Mouse (Mus musculus) T-helper 2 cell (primary cell): ENCODE measurements around the gene Islr.

Source experiments
- in situ Hi-C: fragments of 300-600 bp; cut with MboI, MseI; formaldehyde crosslinking; loops from one replicate; pipeline ENCODE4 v1.15.1; 2025; ENCODE audit warnings: high pct_unique_total_duplicates

The Islr gene

GRCm38 (mm10) chr9:58113279-58113884, 90.7 kb downstream of the Islr start:
- in situ Hi-C loops: loop anchor here (10.0 kb wide), 1 partner anchor 249 kb away; no protein-coding TSS in a partner anchor

- in situ Hi-C loops: loop anchor here (10.0 kb wide), 1 partner anchor 248 kb away; no protein-coding TSS in a partner anchor
These were observed 91.2 kb downstream of the Islr start for GRCm38 (mm10) chr9:58112866-58113278.

DNA sequence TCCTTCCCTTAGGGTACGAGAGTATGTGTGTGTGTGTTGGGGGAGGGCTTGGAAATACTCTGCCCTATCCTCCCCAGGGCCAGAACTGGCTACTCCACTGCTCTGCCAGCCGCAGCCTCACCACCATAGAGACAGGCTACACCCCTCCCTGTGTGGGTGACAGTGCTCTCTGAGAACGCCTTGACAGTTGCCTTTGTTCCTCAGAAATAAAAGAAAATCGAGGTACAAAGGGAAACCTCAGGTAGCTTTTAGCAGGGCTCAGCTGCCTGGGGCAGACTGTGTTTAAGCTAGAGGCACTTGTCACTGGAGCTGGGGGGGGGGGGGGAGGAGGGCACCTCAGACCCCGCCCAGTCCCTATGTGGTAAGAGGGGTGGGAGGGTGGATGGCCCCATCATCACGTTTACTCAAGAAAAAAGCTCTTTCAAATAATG, 91.8 kb downstream of the Islr start:
- in situ Hi-C loops: loop anchor here (10.0 kb wide), 1 partner anchor 248 kb away; no protein-coding TSS in a partner anchor

DNA sequence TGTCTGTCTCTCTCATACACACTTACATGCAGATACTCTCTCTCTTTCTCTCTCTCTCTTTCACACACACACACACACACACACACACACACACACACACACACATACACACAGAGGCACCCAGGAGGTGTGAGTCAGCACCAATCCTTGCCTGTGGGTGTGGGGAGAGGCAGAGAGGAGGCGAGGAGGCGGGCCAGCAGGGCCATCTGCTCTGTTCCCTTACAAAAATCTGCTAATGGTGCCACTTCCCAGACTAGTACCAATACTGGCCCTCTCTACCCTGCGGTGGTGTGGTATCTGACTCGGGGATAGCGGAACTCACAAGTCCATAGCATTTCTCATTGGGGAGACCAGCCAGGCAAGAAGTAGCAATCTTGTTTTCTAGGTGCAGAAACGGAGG, 92.7 kb downstream of the Islr start:
- in situ Hi-C loops: loop anchor here (10.0 kb wide), 1 partner anchor 247 kb away; no protein-coding TSS in a partner anchor

GRCm38 (mm10) chr9:58110787-58111186, 93.3 kb downstream of the Islr start:
- in situ Hi-C loops: loop anchor here (10.0 kb wide), 1 partner anchor 246 kb away; no protein-coding TSS in a partner anchor

GRCm38 (mm10) chr9:58107494-58107893, 96.6 kb downstream of the Islr start:
- in situ Hi-C loops: no loop called here
